Mouse (Mus musculus) olfactory bulb, adult 2 months (tissue): ENCODE measurements around the gene Slfn9.

Experiments used
- CTCF ChIP-seq: fragments of 200-500 bp; IDR thresholded peaks from 2 replicates; pipeline ENCODE4 v1.5.1; 2012; ENCODE audit warnings: low read depth, mild to moderate bottlenecking, low read length, moderate library complexity; ENCODE audit not compliant: insufficient read depth
- POLR2A ChIP-seq: fragments of 200-500 bp; IDR thresholded peaks from 2 replicates; pipeline ENCODE4 v1.6.1; 2012; ENCODE audit warnings: mild to moderate bottlenecking, low read depth, low read length, moderate library complexity; ENCODE audit not compliant: insufficient read depth

DNA sequence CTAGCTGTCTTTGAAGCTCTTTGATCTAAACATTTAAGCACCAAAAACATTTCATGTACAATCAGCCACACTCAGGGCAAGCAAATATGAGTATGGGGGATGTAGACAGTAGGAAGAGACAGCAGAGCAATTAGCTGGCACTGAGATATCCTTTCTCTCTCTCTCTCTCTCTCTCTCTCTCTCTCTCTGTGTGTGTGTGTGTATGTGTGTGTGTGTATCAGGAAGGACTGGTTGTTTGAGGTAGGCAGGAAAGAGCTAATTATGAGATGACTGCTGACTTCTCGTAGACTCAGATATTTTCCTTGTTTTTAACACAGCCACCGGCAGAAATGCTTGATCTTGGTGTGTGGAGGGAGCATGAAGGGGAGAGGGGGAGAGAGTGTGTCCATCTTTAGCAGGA lies 29.9 kb downstream of the Slfn9 start:
- TF ChIP-seq POLR2A = no peak
- no peak for TF ChIP-seq CTCF
